Mouse (Mus musculus) embryonic facial prominence, embryonic 12.5 days (tissue): ENCODE data around the gene Kbtbd6. TPM values are rescaled to one million over a fixed set of nuclear protein-coding genes. Genes with fewer than 3 reads are reported as not detected.
"Not testable (repeated sequence)": the region's sequence is repeated elsewhere in the genome, so short reads cannot be mapped to it uniquely, and the experiment has no call there.

Experiments
- ATAC-seq: fragments of 200-750 bp; cut with Nextera tagmentation; 2 replicates; pipeline ENCODE4 v1.8.0; 2017; ENCODE audit not compliant: insufficient number of reproducible peaks, insufficient read depth, low FRiP score, low TSS enrichment
- H3K27ac ChIP-seq: fragments of 300-500 bp; sonication (generic); 2 replicates; pipeline ENCODE4 v1.5.1; 2016; ENCODE audit warnings: mild to moderate bottlenecking
- H3K27me3 ChIP-seq: fragments of 300-500 bp; sonication (generic); 2 replicates; pipeline ENCODE4 v1.6.1; 2016; ENCODE audit warnings: mild to moderate bottlenecking, moderate library complexity
- H3K36me3 ChIP-seq: fragments of 300-500 bp; sonication (generic); 2 replicates; pipeline ENCODE4 v1.6.1; 2016; ENCODE audit warnings: mild to moderate bottlenecking
- H3K4me1 ChIP-seq: fragments of 300-500 bp; sonication (generic); 2 replicates; pipeline ENCODE4 v1.6.1; 2016
- H3K4me2 ChIP-seq: fragments of 300-500 bp; sonication (generic); replicated peaks from 2 replicates; pipeline ENCODE4 v1.6.1; 2016; ENCODE audit warnings: mild to moderate bottlenecking, moderate library complexity
- H3K4me3 ChIP-seq: fragments of 300-500 bp; sonication (generic); 2 replicates; pipeline ENCODE4 v1.5.1; 2016; ENCODE audit warnings: mild to moderate bottlenecking
- H3K9ac ChIP-seq: fragments of 300-500 bp; sonication (generic); 2 replicates; pipeline ENCODE4 v1.6.1; 2016; ENCODE audit warnings: mild to moderate bottlenecking, moderate library complexity
- H3K9me3 ChIP-seq: fragments of 300-500 bp; sonication (generic); 2 replicates; pipeline ENCODE4 v1.6.1; 2016; ENCODE audit warnings: mild to moderate bottlenecking, moderate library complexity
- WGBS: fragments of 180-500 bp; shearing (Covaris S2); methylation state at CpG from one replicate; pipeline ENCODE4 v1.1.7; 2016; 5-methylcytosine and 5-hydroxymethylcytosine counted together
- polyA plus RNA-seq: library from polyadenylated mRNA; unstranded; fragments of >200 nt; fragmentation: Nextera tagmentation; extraction: Ambion mirVana; gene quantifications from 2 replicates; pipeline ENCODE4 v1.2.1, GENCODE M21; 2016

Gene Kbtbd6
- 3.8 and 4.0 TPM in 2 replicates for polyA plus RNA-seq

DNA sequence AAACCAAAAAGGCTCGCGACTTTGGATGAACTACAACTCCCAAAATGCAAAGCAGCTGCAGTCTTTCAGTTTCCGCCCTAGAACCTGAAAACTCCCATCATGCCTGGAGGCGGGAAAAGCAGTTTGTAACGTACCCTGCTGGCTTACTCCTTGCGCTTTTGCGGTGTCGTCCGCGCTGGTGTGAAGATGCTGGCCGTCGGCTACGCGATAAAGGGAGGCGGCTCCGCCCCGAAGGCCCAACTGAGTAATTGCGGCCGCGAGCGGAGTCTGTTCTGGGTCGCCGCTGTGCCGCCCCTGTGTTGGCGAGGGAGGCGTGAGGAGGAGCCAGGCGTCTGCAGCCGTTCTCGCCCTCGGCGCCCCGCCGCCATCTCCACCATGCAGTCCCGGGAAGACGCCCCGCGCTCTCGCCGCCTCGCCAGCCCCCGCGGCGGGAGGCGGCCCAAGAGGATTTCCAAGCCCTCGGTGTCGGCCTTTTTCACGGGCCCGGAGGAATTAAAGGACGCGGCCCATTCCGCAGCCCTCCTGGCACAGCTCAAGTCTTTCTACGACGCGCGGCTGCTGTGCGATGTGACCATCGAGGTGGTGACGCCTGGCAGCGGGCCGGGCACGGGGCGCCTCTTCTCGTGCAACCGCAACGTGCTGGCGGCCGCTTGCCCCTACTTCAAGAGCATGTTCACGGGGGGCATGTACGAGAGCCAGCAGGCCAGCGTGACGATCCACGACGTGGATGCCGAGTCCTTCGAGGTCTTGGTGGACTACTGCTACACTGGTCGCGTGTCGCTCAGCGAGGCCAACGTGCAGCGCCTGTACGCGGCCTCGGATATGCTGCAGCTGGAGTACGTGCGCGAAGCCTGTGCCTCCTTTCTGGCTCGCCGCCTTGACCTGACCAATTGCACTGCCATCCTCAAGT lies at the start of gene Kbtbd6:
Gene Kbtbd6, plus strand, starts transcription at position 155 of the 910 bp plus-strand sequence.
- H3K27me3 ChIP-seq, H3K4me1 ChIP-seq, H3K9me3 ChIP-seq, H3K36me3 ChIP-seq: not testable (repeated sequence)
- WGBS = 17% methylated on average over 44 of the region's 89 CpGs
- peak within 1 kb of the TSS; percentile 59 for H3K4me2 ChIP-seq
- ATAC-seq = peak; percentile 76; the same call in 1 of the 2 replicates
- H3K27ac ChIP-seq = peak within 1 kb of the TSS; percentile 73; the same call in 1 of the 2 replicates
- peak within 1 kb of the TSS; percentile 57 for H3K4me3 ChIP-seq
- peak within 1 kb of the TSS; percentile 52 for H3K9ac ChIP-seq

DNA sequence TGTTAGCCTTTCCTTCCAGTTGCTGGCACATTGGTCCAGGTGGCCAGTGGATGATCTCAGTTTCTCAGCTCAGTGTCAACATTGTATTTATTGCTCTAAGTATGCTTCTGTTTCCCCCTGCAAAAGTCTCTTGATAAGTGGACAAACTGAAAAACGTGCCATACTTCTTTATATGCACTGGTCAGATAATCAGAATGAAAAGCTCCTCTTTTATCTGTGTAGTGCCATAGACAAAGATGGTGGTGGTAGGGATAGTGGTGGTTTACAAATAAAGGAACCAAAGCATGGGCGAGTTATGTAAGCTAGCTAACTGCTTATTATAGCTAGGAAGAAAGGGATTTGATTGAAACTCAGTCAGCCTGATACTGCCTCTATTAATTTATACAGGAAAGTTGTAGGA lies 44.0 kb upstream of the Kbtbd6 start:
- Histone ChIP-seq H3K4me2 (no peak overlapping the region), H3K9me3 (no peaks in the 10 kb centered on the region), H3K27me3 (no peaks in the 10 kb centered on the region), H3K36me3 (peaks cover 9% of the 10 kb centered on the region; the same call in 1 of the 2 replicates), H3K27ac (no peak overlapping the region), H3K4me1 (no peaks in the 10 kb centered on the region), H3K4me3 (no peak overlapping the region), H3K9ac (no peak overlapping the region)
- no peak for ATAC-seq
- WGBS = 80% methylated on average over 2 of the region's 2 CpGs

DNA sequence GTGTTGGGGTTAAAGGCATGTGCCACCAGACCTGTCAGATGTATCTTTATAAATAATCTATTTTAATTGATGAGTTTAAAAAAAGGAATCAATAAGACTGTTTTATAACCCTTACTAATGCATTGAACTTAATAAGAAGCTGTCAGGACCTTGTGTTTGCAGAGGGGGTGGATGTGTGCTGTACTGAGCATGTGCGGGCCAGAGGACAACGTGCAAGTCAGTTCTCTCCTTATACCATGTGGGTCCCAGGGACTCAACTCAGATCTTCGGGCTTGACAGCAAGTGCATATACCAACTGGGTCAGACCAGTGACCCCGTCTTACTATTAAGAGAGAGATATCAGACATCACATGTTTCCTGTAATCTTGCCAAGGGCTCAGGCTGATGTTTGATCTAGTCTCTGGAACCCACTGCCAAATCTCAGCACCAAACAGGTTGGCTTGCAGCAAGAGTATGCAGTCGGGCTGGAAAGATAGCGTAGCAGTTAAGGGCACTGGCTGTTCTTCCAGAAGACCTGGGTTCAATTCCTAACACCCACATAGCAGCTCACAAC lies 42.3 kb upstream of the Kbtbd6 start:
- Histone ChIP-seq H3K27ac (no peak overlapping the region), H3K9ac (no peak overlapping the region), H3K4me2 (no peak overlapping the region), H3K4me1 (no peaks in the 10 kb centered on the region), H3K4me3 (no peak overlapping the region), H3K9me3 (no peaks in the 10 kb centered on the region), H3K27me3 (no peaks in the 10 kb centered on the region), H3K36me3 (peaks cover 6% of the 10 kb centered on the region)
- 89% methylated on average over 6 of the region's 6 CpGs for WGBS
- no peak for ATAC-seq

DNA sequence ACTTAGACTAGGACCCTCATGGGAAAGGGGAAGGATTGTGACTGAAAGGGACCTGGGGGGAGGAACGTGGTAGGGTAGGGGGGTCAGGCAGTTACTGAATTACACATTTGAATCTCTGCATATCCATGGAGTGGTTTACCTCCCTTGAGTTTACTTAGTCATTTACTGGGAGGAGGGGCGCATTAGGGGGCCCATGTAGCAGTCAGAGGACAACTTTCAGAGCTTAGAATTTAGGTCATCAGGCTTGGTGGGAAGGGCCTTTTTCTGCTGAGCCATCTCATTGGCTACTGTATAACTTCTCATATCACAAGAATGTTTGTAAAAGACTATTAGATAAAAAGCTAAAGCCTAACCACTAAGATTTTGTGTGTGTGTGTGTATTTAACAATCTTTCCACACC lies 41.0 kb upstream of the Kbtbd6 start:
- WGBS = 74% methylated on average over 2 of the region's 2 CpGs
- H3K4me2 ChIP-seq = no peak overlapping the region

DNA sequence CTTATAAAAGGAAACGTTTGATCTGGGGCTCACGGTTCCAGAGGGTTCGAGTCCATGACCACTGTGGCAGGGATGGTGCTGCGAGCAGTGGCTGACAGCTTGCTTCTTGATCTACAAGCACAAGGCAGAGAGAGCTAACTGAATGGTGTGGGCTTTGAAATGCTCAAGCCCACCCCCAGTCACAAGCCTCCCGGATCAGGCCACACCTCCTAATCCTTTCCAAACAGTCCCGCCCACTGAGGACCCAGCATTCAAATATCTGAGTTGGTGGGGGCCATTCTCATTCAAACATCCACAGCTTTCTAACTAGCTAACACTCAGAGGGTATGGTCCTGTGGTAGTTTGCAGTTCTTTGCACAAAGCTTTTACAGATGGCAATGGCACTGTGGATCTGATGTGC lies 38.5 kb upstream of the Kbtbd6 start:
- no peak overlapping the region for H3K4me2 ChIP-seq
- H3K27me3 ChIP-seq = no peaks in the 10 kb centered on the region
- no peaks in the 10 kb centered on the region for H3K4me1 ChIP-seq
- no peak overlapping the region for H3K9ac ChIP-seq
- ATAC-seq = no peak
- H3K9me3 ChIP-seq = no peaks in the 10 kb centered on the region
- H3K36me3 ChIP-seq = peaks cover 6% of the 10 kb centered on the region
- 90% methylated on average over 6 of the region's 6 CpGs for WGBS
- H3K27ac ChIP-seq = no peak overlapping the region
- H3K4me3 ChIP-seq = no peak overlapping the region

More for the DNA sequence above, 41.0 kb upstream of the Kbtbd6 start:
- no peak for ATAC-seq
- H3K27ac ChIP-seq = no peak overlapping the region
- no peaks in the 10 kb centered on the region for H3K27me3 ChIP-seq
- H3K9me3 ChIP-seq = no peaks in the 10 kb centered on the region
- no peak overlapping the region for H3K9ac ChIP-seq
- H3K36me3 ChIP-seq = peaks cover 6% of the 10 kb centered on the region
- no peaks in the 10 kb centered on the region for H3K4me1 ChIP-seq
- no peak overlapping the region for H3K4me3 ChIP-seq

DNA sequence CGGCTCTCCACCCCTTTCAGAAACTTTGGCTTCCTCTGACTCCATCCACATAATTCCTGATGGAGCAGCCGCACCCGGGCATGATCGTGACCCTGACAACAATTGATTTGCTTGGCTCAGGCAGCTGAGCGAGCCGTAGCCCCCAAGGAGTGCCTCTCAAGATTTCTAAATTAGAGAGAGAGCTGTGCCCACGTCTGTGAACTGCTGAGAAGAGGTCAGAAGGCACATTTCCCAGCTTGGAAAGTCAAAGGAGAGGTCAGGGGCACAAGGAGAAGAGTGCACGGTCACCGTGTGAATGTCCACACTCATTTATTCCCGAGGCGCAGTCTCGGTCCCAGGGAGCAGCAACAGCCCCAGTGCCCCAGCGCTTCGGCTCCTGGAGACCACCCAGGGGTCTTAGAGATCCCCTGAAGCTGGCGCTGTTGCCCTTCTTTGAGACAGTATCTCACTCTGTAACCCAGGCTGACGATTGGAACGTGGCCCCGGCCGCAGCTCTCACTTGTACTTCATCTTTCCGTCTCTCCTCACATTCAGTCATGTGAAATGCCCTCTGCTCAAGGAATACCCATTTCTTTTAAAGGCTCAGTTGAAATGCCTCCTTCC lies 31.5 kb upstream of the Kbtbd6 start:
- Histone ChIP-seq H3K9me3 (no peaks in the 10 kb centered on the region), H3K4me2 (no peak overlapping the region), H3K9ac (no peak overlapping the region), H3K27me3 (no peaks in the 10 kb centered on the region), H3K4me3 (no peak overlapping the region), H3K27ac (no peak overlapping the region), H3K36me3 (no peaks in the 10 kb centered on the region), H3K4me1 (no peaks in the 10 kb centered on the region)
- no peak for ATAC-seq
- WGBS = 54% methylated on average over 20 of the region's 20 CpGs

DNA sequence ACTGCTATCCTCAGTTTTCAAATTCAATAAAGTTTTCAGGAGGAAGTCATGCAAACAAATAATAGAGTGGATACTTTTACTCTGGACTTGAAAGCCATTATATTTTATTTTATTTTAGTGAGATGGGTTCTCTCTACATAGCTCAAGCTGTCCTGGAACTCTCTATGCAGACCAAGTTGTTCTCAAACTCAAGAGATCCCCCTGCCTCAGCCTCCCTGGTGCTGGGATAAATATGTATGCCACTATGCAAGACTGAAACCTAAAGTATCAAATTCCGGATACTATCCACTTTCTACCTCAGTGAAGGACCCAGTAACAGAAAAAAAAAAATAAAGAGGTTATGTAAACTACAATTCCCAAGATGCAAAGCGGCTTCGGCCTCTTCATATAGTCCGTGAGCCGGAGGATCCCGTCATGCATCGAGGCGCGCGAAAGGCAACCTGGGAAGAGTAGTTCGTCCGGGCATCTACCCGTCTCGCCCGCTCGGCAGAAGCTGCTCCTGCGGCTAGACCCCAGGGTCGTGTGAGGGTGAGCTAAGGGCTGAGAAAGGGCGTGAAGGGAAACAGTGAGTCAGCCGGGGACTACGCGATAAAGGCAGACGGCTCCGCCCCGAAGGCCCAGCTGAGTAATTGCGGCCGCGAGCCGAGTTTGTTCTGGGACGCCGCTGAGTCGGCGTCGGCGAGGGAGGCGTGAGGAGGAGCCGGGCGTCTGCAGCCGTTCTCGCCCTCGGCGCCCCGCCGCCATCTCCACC lies 25.5 kb upstream of the Kbtbd6 start, which contains the start of gene Kbtbd7:
Gene Kbtbd7, plus strand, starts transcription at position 533 of the 751 bp plus-strand sequence.
- Histone ChIP-seq H3K4me1 (no peaks in the 10 kb centered on the region), H3K4me2 (peak within 1 kb of the TSS; percentile 43), H3K36me3 (peaks cover 12% of the 10 kb centered on the region), H3K27ac (peak within 1 kb of the TSS; percentile 84), H3K27me3 (no peaks in the 10 kb centered on the region), H3K9ac (peak within 1 kb of the TSS; percentile 56), H3K9me3 (peaks cover 14% of the 10 kb centered on the region; the same call in 1 of the 2 replicates), H3K4me3 (peak within 1 kb of the TSS; percentile 50)
- WGBS = under 1% methylated on average over 33 of the region's 44 CpGs
- ATAC-seq = peak; percentile 98

DNA sequence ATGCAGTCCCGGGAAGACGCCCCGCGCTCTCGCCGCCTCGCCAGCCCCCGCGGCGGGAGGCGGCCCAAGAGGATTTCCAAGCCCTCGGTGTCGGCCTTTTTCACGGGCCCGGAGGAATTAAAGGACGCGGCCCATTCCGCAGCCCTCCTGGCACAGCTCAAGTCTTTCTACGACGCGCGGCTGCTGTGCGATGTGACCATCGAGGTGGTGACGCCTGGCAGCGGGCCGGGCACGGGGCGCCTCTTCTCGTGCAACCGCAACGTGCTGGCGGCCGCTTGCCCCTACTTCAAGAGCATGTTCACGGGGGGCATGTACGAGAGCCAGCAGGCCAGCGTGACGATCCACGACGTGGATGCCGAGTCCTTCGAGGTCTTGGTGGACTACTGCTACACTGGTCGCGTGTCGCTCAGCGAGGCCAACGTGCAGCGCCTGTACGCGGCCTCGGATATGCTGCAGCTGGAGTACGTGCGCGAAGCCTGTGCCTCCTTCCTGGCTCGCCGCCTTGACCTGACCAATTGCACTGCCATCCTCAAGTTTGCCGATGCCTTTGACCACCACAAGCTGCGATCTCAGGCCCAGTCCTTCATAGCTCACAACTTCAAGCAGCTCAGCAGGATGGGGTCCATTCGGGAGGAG lies 24.8 kb upstream of the Kbtbd6 start:
- H3K9me3 ChIP-seq = peaks cover 14% of the 10 kb centered on the region; the same call in 1 of the 2 replicates
- H3K4me2 ChIP-seq = peak overlapping the region; percentile 43
- 52% methylated on average over 14 of the region's 59 CpGs for WGBS
- peak overlapping the region; percentile 50 for H3K4me3 ChIP-seq
- not testable (repeated sequence) for H3K4me1 ChIP-seq, H3K27me3 ChIP-seq, ATAC-seq
- H3K9ac ChIP-seq = peak overlapping the region; percentile 56
- peaks cover 12% of the 10 kb centered on the region for H3K36me3 ChIP-seq
- peak overlapping the region; percentile 84 for H3K27ac ChIP-seq

DNA sequence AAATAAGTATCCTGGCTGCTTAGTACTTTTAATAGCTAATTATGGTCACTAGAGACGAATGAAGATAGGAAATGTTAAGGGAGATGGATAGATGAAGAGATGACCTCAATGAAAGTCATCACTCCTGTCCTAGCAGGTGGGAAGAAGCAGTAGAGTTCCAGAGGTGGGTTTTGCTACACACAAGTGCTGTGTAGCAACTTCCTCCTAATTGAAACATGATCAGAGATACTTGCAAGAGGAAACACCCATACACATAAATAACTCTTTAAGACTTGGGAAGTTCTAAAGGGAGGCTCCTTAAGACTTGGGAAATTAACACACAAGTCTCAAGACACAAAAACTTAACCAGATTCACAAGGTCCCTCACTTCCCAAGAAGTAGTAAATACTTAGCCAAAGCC lies 17.6 kb upstream of the Kbtbd6 start:
- Histone ChIP-seq H3K4me3 (no peak overlapping the region), H3K27ac (no peak overlapping the region), H3K27me3 (no peaks in the 10 kb centered on the region), H3K9me3 (no peaks in the 10 kb centered on the region), H3K4me2 (no peak overlapping the region), H3K9ac (no peak overlapping the region), H3K36me3 (no peaks in the 10 kb centered on the region), H3K4me1 (no peaks in the 10 kb centered on the region)
- 71% methylated on average over 1 of the region's 1 CpGs for WGBS
- ATAC-seq = no peak

DNA sequence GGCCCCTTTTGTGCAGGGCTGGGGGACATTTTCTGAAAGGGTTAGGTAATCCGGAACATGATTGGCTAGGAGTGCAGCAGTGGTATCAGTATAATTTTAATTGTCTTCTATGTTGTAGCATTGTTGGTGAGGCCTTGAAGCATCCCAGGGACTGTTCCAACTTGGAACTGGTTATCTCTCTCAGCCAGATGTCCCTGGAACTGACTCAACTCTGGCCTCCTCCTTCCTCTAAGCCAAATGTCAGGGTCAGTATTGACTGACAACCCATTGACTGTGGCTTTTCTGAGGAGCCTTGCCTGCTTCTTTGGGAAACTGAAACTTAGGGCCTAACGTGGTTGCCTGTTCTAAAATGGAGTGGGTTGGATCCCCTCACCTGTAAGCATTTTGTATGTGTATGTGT lies 11.0 kb upstream of the Kbtbd6 start:
- Histone ChIP-seq H3K27ac (no peak overlapping the region), H3K9me3 (no peaks in the 10 kb centered on the region), H3K36me3 (no peaks in the 10 kb centered on the region), H3K4me2 (no peak overlapping the region), H3K9ac (no peak overlapping the region), H3K27me3 (no peaks in the 10 kb centered on the region), H3K4me3 (no peak overlapping the region), H3K4me1 (no peaks in the 10 kb centered on the region)
- 87% methylated on average over 2 of the region's 2 CpGs for WGBS
- ATAC-seq = no peak

DNA sequence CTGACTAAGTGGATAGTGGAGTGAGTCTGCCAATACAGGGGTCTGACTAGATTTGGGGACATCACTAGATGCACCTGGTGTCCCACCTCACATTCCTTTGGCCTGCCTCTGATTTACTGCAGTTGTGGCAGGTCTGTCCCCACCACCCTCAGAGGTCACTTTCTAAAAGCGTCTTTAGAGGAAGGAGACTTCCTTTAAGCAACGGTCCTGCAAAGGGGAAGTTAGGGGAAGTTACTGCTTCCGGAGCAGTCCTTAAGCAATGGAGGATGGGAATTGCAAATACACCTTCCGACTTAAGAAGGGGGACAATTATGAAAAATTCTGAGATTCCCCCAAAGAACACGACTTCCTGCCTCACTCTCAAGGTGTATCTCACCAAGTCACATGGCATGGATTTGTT lies 10.2 kb upstream of the Kbtbd6 start:
- Histone ChIP-seq H3K9ac (no peak overlapping the region), H3K27me3 (no peaks in the 10 kb centered on the region), H3K4me1 (no peaks in the 10 kb centered on the region), H3K36me3 (no peaks in the 10 kb centered on the region), H3K9me3 (no peaks in the 10 kb centered on the region), H3K27ac (no peak overlapping the region), H3K4me3 (no peak overlapping the region), H3K4me2 (no peak overlapping the region)
- 83% methylated on average over 5 of the region's 5 CpGs for WGBS
- no peak for ATAC-seq
